Mouse (Mus musculus): ENCODE results near the gene Tmpo. TPM values are rescaled to one million over a fixed set of nuclear protein-coding genes. Genes with fewer than 3 reads are reported as not detected.

The Tmpo gene
- polyA plus RNA-seq, 1 experiment from 2014 or later = 128 TPM

GRCm38 (mm10) chr10:91170143-91170941, 10.8 kb downstream of the Tmpo start:
- Histone ChIP-seq H3K27me3 (replicated peaks) (no peaks in the 10 kb centered on the region), H3K4me1 (peaks cover 47% of the 10 kb centered on the region), H3K27ac (replicated peaks) (peak overlapping the region; percentile 100), H3K9ac (peak overlapping the region; percentile 96), H3K4me2 (peak overlapping the region; percentile 84), H3K4me3 (peak overlapping the region; percentile 81), H3K36me3 (peaks cover 20% of the 10 kb centered on the region), H3K9me3 (no peaks in the 10 kb centered on the region)
- WGBS = under 1% methylated on average over 50 of the region's 50 CpGs
- ATAC-seq (ENCODE audit: extremely low read depth, insufficient number of reproducible peaks, low FRiP score, low TSS enrichment) = no peak

- Histone ChIP-seq H3K27me3 (replicated peaks) (no peaks in the 10 kb centered on the region), H3K36me3 (peaks cover 26% of the 10 kb centered on the region), H3K4me2 (peak overlapping the region; percentile 84), H3K27ac (replicated peaks) (peak overlapping the region; percentile 100; the same call in 1 of the 2 replicates), H3K4me1 (peaks cover 47% of the 10 kb centered on the region), H3K9ac (peak overlapping the region; percentile 96), H3K9me3 (no peaks in the 10 kb centered on the region), H3K4me3 (peak overlapping the region; percentile 81)
- ATAC-seq (ENCODE audit: extremely low read depth, insufficient number of reproducible peaks, low FRiP score, low TSS enrichment) = no peak
- WGBS = 30% methylated on average over 17 of the region's 17 CpGs
Observed at GRCm38 (mm10) chr10:91169414-91170065, 11.6 kb downstream of the Tmpo start.

- H3K4me1 ChIP-seq = peaks cover 45% of the 10 kb centered on the region
- H3K9ac ChIP-seq = peak overlapping the region; percentile 96
- 13% methylated on average over 7 of the region's 7 CpGs for WGBS
- H3K27me3 ChIP-seq (replicated peaks) = no peaks in the 10 kb centered on the region
- peak overlapping the region; percentile 81 for H3K4me3 ChIP-seq
- no peaks in the 10 kb centered on the region for H3K9me3 ChIP-seq
- H3K4me2 ChIP-seq = peak overlapping the region; percentile 84
- no peak for ATAC-seq (ENCODE audit: extremely low read depth, insufficient number of reproducible peaks, low FRiP score, low TSS enrichment)
- peak overlapping the region; percentile 81 for H3K27ac ChIP-seq (replicated peaks)
- peaks cover 46% of the 10 kb centered on the region for H3K36me3 ChIP-seq
Observed at GRCm38 (mm10) chr10:91167352-91167751, 13.8 kb downstream of the Tmpo start.

- Histone ChIP-seq H3K9me3 (no peaks in the 10 kb centered on the region), H3K27ac (replicated peaks) (peak overlapping the region; percentile 81), H3K27me3 (replicated peaks) (no peaks in the 10 kb centered on the region), H3K4me2 (peak overlapping the region; percentile 84), H3K4me1 (peaks cover 42% of the 10 kb centered on the region), H3K36me3 (peaks cover 50% of the 10 kb centered on the region), H3K9ac (peak overlapping the region; percentile 96), H3K4me3 (peak overlapping the region; percentile 81)
- ATAC-seq (ENCODE audit: extremely low read depth, insufficient number of reproducible peaks, low FRiP score, low TSS enrichment) = no peak
- WGBS = 48% methylated on average over 5 of the region's 5 CpGs
Observed at GRCm38 (mm10) chr10:91166890-91167289, 14.2 kb downstream of the Tmpo start.

GRCm38 (mm10) chr10:91165850-91166249, 15.3 kb downstream of the Tmpo start:
- H3K27me3 ChIP-seq (replicated peaks) = no peaks in the 10 kb centered on the region
- H3K27ac ChIP-seq (replicated peaks) = no peak overlapping the region
- H3K36me3 ChIP-seq = peaks cover 61% of the 10 kb centered on the region
- H3K4me2 ChIP-seq = no peak overlapping the region
- ATAC-seq (ENCODE audit: extremely low read depth, insufficient number of reproducible peaks, low FRiP score, low TSS enrichment) = no peak
- H3K4me1 ChIP-seq = peaks cover 42% of the 10 kb centered on the region
- H3K9me3 ChIP-seq = no peaks in the 10 kb centered on the region
- H3K9ac ChIP-seq = no peak overlapping the region
- H3K4me3 ChIP-seq = no peak overlapping the region

- no peaks in the 10 kb centered on the region for H3K27me3 ChIP-seq (replicated peaks)
- peaks cover 73% of the 10 kb centered on the region for H3K36me3 ChIP-seq
- ATAC-seq (ENCODE audit: extremely low read depth, insufficient number of reproducible peaks, low FRiP score, low TSS enrichment) = no peak
- H3K4me3 ChIP-seq = no peak overlapping the region
- WGBS = 72% methylated on average over 3 of the region's 3 CpGs
- H3K4me1 ChIP-seq = peaks cover 41% of the 10 kb centered on the region
- no peaks in the 10 kb centered on the region for H3K9me3 ChIP-seq
- H3K27ac ChIP-seq (replicated peaks) = no peak overlapping the region
- no peak overlapping the region for H3K9ac ChIP-seq
- H3K4me2 ChIP-seq = no peak overlapping the region
Observed at GRCm38 (mm10) chr10:91164491-91164890, 16.6 kb downstream of the Tmpo start.

GRCm38 (mm10) chr10:91162511-91163163, 18.5 kb downstream of the Tmpo start:
- Histone ChIP-seq H3K27me3 (replicated peaks) (no peaks in the 10 kb centered on the region), H3K9me3 (no peaks in the 10 kb centered on the region), H3K4me3 (no peak overlapping the region), H3K4me2 (no peak overlapping the region), H3K27ac (replicated peaks) (0 out of 2 replicates have a peak overlapping the region, but pooled peaks have one; percentile 33), H3K36me3 (peaks cover 82% of the 10 kb centered on the region), H3K4me1 (peaks cover 27% of the 10 kb centered on the region), H3K9ac (no peak overlapping the region)
- WGBS = 84% methylated on average over 15 of the region's 15 CpGs
- ATAC-seq (ENCODE audit: extremely low read depth, insufficient number of reproducible peaks, low FRiP score, low TSS enrichment) = no peak

- H3K9me3 ChIP-seq = no peaks in the 10 kb centered on the region
- no peak overlapping the region for H3K27ac ChIP-seq (replicated peaks)
- peaks cover 87% of the 10 kb centered on the region for H3K36me3 ChIP-seq
- no peak overlapping the region for H3K9ac ChIP-seq
- no peak overlapping the region for H3K4me2 ChIP-seq
- 64% methylated on average over 11 of the region's 11 CpGs for WGBS
- no peak overlapping the region for H3K4me3 ChIP-seq
- ATAC-seq (ENCODE audit: extremely low read depth, insufficient number of reproducible peaks, low FRiP score, low TSS enrichment) = no peak
- H3K4me1 ChIP-seq = peaks cover 21% of the 10 kb centered on the region
- no peaks in the 10 kb centered on the region for H3K27me3 ChIP-seq (replicated peaks)
Observed at GRCm38 (mm10) chr10:91162077-91162476, 19.0 kb downstream of the Tmpo start.

- Histone ChIP-seq H3K9me3 (no peaks in the 10 kb centered on the region), H3K4me1 (peaks cover 15% of the 10 kb centered on the region), H3K4me2 (no peak overlapping the region), H3K4me3 (no peak overlapping the region), H3K27ac (replicated peaks) (no peak overlapping the region), H3K9ac (no peak overlapping the region), H3K36me3 (peaks cover 94% of the 10 kb centered on the region), H3K27me3 (replicated peaks) (no peaks in the 10 kb centered on the region)
- 87% methylated on average over 5 of the region's 5 CpGs for WGBS
- ATAC-seq (ENCODE audit: extremely low read depth, insufficient number of reproducible peaks, low FRiP score, low TSS enrichment) = no peak
Observed at GRCm38 (mm10) chr10:91161006-91161405, 20.1 kb downstream of the Tmpo start.

- H3K4me3 ChIP-seq = no peak overlapping the region
- peaks cover 99% of the 10 kb centered on the region for H3K36me3 ChIP-seq
- ATAC-seq (ENCODE audit: extremely low read depth, insufficient number of reproducible peaks, low FRiP score, low TSS enrichment) = no peak
- 75% methylated on average over 8 of the region's 8 CpGs for WGBS
- peaks cover 13% of the 10 kb centered on the region for H3K4me1 ChIP-seq
- H3K9me3 ChIP-seq = no peaks in the 10 kb centered on the region
- H3K27me3 ChIP-seq (replicated peaks) = no peaks in the 10 kb centered on the region
- no peak overlapping the region for H3K4me2 ChIP-seq
- 0 out of 2 replicates have a peak overlapping the region, but pooled peaks have one; percentile 10 for H3K9ac ChIP-seq
- 0 out of 2 replicates have a peak overlapping the region, but pooled peaks have one; percentile 24 for H3K27ac ChIP-seq (replicated peaks)
Observed at GRCm38 (mm10) chr10:91158442-91158841, 22.7 kb downstream of the Tmpo start.

GRCm38 (mm10) chr10:91156338-91156737, 24.8 kb downstream of the Tmpo start:
- ATAC-seq (ENCODE audit: extremely low read depth, insufficient number of reproducible peaks, low FRiP score, low TSS enrichment) = no peak
- H3K36me3 ChIP-seq = peaks cover 97% of the 10 kb centered on the region
- 68% methylated on average over 6 of the region's 6 CpGs for WGBS
- H3K27me3 ChIP-seq (replicated peaks) = no peaks in the 10 kb centered on the region
- 0 out of 2 replicates have a peak overlapping the region, but pooled peaks have one; percentile 24 for H3K27ac ChIP-seq (replicated peaks)
- peaks cover 13% of the 10 kb centered on the region for H3K4me1 ChIP-seq
- no peak overlapping the region for H3K9ac ChIP-seq
- no peak overlapping the region for H3K4me2 ChIP-seq
- H3K4me3 ChIP-seq = no peak overlapping the region
- no peaks in the 10 kb centered on the region for H3K9me3 ChIP-seq

All from heart, embryonic 13.5 days (tissue).